Mouse (Mus musculus) T-helper 17 cell (primary cell): ENCODE data around the gene Prpf39.

Experiments
- in situ Hi-C, 2 experiments: fragments of 300-600 bp; cut with MboI, MseI; formaldehyde crosslinking; loops; 1 replicate in 1 of 2; 2 replicates in 1 of 2; pipeline ENCODE4 v1.15.1; 2025; ENCODE audit warnings: high pct_unique_total_duplicates in 2 of 2

Gene Prpf39

DNA sequence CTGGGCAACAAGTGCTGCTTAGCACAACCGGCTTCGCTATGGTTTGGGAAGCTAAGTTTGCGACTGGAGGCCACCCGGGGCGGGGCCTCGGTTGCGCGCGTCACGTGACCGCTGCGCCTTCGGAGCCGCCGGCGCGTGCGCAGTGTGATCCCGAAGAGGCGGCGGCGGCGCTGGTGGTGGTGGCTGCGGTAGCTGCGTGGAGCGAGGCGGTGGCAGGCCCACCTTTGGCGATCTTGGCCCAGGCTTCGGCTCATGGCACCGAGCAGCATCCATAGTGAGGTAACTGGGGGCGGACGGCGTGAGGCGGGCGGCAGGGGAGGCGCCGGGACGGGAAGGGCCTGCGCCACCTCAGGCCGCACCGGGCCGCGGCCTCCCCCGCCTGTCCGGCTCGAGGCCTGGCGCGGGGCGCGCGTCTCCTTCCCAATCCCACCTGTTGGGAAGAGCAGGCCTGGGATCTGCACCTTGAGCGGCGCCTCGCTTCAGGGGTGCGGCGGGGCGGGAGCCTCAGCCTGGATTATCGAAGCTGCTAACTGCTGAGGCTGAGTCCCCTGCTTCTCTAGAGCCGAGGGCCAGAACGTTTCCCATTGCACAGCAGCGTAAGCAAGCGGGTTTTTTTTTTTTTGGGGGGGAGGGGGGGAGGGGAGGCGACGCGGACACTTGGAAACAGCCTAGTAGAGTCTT, at the start of gene Prpf39:
Gene Prpf39 (plus strand): TSS at position 144 of the 681 bp plus-strand sequence.
- in situ Hi-C loops, result no loop called here

DNA sequence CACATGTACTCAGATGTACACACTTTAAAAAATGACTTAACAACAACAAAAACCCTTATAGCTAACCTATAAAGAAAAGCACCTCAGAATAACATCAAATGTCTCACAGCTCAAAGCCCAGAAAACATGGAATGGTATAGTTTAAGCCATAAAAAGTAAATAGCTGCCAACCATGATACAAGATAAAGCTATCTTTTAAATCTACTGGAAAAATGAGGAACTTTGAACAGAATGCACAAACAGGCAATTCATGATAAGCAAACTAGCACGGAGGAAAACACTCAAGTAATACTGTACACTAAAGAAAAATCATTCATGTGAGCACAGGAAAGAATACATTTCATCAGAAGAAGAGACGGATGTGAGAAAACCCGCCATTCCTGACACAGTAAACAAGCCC, 28.4 kb upstream of the Prpf39 start:
- in situ Hi-C loops, result no loop called here

DNA sequence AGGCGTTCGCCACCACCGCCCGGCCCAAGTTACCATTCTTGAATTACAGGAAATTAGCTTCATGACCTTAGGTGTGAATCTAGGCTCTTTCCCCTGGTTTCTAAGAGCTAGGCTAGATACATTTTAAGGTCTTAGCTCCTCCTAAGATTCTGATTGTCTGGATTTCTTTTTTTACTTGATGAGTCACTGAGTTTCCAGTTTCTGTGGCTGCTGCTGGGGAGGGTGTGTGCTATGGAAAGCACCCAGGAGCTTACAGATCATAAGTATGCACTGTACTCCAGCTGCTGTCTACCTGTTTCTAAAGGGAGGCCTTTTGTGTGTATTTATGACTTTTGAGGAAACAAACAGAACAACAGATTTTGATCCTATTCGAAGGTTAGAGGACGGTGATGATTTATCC, 13.3 kb upstream of the Prpf39 start:
- in situ Hi-C loops, result no loop called here

DNA sequence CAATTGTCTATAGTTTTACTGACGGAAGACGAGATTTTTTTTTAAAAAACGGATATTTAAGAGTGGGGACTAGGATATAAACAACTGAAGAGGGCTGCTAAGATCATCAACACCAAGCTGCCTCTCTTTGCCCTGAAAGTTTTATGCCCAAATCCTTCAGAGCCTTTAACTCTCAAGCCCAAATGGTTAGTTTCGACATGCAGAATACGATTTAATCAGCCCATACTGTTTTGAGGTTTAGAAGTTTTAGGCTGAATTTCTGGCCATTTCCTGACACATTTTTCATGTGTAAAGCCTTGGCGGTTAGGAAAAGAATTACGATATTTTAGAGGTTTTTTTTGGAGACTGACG, 319 bp upstream of the Prpf39 start:
- in situ Hi-C loops, result no loop called here

DNA sequence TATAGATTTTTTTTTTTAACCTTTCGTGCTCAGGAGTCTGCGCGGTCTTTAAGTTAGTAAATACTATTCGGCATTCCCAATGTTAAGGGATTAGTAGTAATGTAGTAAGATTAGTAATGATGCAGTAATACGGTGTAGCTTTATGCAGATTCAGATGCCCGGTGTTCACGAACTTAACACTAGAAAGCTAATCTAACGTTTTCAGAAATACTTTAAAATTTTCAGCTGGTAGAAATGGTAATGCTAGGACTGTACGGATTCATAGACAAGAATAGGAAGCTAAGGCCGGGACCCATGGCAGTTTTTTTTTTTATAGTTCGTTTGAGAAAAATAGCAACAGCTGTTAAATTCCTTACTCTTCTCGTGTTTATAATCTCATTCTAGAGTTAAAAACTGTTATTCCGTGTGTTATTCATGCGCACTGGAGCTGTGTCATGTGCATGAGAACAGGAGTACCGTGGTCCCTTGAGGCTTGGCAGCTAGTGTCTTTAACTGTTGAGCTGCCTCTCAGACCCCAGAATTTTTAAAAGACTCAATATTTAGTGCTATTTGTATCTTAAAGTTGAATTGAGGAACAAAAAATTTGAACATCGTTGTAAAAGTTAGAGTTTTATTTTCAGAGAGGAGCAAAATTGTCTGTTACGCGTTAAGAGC, 886 bp downstream of the Prpf39 start:
- in situ Hi-C loops, result no loop called here

DNA sequence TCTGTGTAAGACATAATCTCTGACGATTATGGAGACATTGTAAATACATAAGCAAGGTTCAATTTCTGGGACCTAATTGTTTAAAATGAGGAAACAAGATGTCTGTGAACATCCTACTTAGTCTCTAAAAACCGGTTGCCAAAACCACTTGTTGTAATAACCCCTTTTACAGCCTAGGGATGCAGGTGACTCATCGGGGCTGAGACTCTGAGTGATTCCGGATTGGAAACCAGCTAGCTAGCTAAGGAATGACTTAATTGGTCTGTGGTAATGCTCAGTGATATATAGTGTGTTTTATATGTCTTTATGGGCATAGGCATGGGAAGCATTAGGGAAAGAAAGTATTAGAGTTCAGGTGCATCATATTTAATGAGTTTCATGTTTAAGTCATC, 1.4 kb downstream of the Prpf39 start:
- in situ Hi-C loops, result no loop called here

DNA sequence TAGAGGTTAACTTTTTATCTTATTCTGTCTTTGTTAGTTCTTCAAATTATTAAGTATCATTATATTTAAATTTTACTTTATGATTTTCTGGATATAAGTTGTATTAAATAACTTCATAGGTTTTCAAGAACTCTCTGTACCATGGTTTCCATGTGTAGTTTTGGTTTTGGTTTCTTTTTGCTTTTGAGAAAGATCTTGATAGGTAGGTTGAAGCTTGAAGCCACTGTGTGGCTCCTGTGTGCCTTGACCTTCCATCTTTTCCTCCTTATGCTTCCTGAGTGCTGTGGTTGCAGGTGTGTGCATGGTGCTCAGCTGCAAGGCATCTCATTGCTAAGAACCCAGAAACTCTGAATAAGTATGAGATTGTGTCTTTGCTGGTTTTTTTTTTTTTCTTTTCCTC, 12.7 kb downstream of the Prpf39 start:
- in situ Hi-C loops, result no loop called here

DNA sequence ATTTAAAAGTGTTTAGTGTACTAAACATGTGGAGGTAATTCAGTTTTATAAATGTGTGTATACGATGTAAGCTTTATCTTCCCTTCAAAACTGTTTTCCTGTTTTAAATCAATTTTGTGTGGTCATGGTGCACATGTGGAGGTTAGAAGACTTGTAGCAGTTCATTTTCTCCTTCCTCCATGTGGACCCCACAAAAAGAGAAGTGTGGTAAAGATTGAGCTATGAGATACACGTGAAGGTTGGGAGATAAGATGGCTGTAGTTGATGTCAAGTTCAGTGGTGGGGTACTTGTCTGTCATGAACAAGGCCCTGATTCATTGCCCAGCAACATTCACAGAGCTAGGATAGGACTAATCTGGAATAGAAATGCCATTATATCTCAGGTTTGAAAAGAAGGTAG, 22.1 kb downstream of the Prpf39 start:
- in situ Hi-C loops, result no loop called here

DNA sequence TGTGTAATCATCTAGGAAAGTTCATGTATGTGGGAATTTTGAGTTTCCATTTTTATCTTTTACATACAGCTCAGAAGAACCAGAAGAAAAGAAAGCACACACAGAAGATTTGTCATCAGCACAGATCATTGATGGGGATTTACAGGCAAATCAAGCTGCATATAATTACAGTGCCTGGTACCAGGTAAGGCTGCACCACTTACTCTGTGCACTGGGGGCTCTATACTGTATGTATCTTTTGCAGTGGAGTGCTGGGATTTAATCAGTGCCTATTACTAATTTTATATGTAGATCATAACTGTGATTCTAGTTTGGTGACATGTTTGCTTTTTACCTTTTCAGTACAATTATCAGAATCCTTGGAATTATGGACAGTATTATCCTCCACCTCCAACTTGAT, 24.9 kb downstream of the Prpf39 start:
- in situ Hi-C loops, result no loop called here

DNA sequence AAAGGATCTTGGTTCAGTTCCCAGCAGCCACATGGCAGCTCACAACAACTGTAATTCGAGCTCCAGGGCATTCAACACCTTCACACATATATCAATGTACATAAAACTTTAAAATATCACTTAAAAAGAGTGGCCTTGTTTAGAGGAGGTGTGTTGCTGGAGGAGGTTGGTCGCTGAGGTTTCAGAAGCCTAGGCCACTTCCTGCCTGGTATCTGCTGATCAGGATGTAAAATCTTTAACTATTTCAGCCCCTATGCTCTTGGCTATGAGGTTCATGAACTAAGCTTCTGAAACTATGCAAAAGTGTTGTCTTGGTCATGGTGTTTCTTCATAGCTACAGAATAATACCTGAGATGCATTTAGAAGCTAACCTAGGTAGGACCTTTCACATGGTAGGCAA, 29.1 kb downstream of the Prpf39 start:
- in situ Hi-C loops, result loop anchor here in 1 of 2 experiments (5.0 kb wide), 1 partner anchor 98 kb away; the partner anchor contains the start of genes Klhl28 and Togaram1

DNA sequence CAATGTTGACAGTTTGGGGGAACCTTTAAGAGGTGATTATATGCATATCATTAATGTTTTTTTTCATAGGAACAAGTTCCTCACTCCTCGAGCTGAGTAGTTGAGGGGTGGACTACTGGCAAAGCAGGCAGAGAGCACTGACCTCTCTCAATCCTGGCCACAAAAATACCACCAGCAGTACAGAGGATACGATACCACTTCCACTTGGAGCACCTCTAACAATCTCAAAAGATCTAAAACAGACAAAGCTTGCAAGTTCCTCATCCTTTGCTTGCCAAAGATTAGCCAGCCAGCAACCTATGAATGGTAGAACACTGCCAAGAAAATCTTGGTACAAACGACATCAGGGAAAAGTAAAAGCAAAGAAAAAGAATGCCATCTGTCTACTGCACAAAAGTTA, 30.1 kb downstream of the Prpf39 start:
- in situ Hi-C loops, result loop anchor here in 1 of 2 experiments (5.0 kb wide), 1 partner anchor 99 kb away; the partner anchor contains the start of genes Klhl28 and Togaram1

DNA sequence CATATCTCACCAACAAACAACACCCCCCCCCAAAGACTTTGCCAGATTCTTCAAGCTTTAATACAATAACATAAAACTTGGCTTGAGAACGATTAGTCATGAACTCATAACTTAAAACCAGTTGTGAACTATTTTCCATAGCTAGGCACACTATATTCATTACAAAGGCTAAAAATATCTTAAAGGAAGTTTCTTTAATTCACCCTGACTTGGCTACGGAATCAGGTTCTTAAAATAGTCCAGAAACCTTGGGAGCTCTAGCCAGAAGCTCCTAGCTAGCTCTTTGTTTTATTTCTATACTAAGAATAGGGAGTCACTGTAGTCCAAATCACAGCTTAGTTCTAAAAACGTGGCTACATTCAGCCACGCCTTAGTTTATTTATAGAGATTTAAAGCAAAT, 32.3 kb downstream of the Prpf39 start:
- in situ Hi-C loops, result loop anchor here in 1 of 2 experiments (5.0 kb wide), 1 partner anchor 101 kb away; the partner anchor contains the start of genes Klhl28 and Togaram1

DNA sequence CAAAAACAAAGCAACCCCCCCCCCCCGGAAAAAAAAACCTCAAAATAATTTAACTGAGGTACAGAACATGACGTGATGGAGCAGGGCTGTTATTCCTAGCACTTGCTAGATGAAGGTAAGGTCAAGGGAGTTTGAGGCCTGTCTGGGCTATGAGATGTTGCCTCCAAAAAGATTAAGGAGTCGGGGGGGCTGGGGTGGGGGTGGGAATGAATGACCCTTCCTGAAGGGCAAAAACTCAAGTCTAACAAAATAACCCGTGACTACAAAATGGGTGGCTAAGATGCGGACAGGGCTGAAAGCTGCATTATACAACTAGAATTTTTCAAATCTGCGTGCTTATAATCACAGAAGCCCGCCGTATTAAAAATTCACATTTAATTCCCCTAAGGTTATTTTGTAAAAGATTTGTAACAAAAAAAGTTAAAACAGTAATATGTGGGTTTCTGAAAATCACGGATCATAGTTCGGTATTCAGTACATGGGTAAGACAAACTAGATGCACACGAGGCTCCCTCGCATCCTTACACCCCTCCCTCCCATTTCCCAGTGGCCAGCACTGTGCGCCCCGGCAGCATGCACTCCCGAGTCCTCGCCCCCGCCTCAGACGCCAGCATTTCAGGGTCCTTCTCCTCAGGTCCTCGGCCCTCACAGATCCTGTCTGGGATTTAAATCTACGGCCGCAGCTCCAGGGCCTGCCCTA, 36.9 kb downstream of the Prpf39 start:
- in situ Hi-C loops, result no loop called here

DNA sequence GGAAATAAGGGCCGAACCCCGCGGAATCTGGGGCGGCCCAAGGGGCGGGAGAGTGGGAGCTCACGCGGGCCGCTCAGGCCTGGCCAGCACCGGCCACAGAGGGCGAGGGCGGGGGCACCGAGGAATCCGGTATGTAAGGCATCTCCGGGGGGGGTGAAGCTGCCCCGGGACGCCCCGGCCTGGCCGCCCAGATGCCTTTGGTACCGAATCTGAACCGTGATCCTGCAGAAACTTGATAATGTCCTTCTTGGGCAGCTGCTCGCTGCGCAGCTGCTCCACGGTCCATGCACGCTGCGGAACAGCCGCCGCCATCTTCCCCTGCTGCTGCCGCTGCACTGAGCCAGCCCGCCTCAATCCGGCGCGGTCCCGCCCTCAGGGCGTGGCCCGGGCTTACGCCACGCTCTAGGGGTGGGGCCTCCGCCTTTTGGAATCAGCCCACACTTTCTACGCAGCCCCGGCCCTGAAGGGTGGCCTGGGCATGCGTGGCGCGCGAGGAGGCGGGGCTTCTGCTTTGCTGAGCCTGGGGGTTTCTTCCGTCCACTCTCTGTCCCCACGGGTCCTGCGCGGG, 37.6 kb downstream of the Prpf39 start, which contains the start of gene Fkbp3:
Gene Fkbp3 (minus strand): TSS at position 397 of the 568 bp plus-strand sequence.
- in situ Hi-C loops, result no loop called here

DNA sequence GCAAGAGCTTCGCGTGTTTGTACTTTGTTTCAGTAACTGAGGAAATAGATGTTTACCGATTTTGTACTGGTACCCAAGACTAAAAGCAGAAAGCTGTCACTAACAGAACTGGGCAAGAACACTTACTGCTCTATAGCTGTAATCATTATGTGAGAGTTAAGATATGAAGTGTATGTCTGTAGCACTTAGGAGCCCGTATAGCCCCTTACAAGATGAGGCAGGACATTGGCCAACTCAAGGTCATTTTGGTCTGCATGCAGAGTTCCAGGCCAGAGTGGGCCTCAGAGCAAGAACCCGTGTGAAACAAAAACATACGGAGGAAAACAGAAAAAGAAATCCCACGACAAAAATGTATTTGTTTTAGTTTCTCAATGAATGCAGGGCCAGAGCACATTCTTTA, 38.5 kb downstream of the Prpf39 start:
- in situ Hi-C loops, result loop anchor here in 1 of 2 experiments (5.0 kb wide), 1 partner anchor 107 kb away; the partner anchor contains the start of genes Klhl28 and Togaram1

DNA sequence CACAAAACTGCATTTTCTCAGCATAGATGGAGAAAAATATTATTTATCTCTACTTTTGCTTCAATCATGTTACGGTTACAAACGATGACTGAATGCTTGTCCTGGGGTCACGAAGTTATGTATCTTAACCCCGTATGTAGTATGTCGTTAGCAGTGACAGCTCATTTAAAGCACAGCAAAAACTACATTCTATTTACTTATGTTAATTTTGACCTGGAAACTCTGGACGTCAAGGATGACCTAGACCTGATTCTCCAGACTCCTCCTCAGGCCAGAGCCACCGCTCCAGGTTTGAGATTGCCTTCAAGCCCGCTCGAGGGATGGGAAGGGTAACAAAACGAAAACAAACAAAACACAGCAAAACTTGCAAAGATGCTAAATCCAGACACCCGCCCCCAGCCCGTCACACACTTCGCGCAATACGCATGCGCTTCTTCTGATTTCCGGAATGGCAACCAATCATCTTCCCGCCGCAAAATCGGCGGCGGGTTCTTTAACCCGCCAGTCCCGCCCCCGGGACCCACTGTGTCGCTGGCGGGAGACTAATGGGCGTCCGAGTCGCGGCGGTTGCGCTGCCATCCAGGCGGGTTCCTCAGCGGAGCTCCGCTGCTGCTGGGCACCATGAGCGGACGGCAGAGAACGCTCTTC, 39.1 kb downstream of the Prpf39 start, which contains the start of gene Fancm:
Gene Fancm (plus strand): TSS at position 519 of the 648 bp plus-strand sequence.
- in situ Hi-C loops, result loop anchor here in 1 of 2 experiments (5.0 kb wide), 1 partner anchor 108 kb away; the partner anchor contains the start of genes Klhl28 and Togaram1

DNA sequence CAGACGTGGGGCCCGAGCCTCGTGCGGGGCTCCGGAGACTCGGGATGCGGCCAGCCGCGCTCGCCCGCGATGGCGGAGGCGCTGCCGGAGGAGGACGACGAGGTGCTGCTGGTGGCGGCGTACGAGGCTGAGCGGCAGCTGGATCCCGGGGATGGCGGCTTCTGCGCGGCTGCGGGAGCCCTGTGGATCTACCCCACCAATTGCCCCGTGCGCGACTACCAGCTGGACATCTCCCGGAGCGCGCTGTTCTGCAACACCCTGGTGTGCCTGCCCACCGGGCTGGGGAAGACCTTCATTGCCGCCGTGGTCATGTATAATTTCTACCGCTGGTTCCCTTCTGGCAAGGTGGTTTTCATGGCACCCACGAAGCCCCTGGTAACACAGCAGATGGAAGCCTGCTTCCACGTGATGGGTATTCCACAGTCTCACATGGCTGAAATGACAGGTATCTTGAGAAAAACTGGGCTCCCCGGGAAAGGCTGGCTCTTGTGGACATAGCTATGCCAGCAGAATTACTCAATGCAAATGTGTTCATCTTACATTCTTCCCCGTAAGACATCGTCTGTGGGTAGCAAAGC, 39.7 kb downstream of the Prpf39 start:
- in situ Hi-C loops, result loop anchor here in 1 of 2 experiments (5.0 kb wide), 1 partner anchor 109 kb away; the partner anchor contains the start of genes Klhl28 and Togaram1

DNA sequence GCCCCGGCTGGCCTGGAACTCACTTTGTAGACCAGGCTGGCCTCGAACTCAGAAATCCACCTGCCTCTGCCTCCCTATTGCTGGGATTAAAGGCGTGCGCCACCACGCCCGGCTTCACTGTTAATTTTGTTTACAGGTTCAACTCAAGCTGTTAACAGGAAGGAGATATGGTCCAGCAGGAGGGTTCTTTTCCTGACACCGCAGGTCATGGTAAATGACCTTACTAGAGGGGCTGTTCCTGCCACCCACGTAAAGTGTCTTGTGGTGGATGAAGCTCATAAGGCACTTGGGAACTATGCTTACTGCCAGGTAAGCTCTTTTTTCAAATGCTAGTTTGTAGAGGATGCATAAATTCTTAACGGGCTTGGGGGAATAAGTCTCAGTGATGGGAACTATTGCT, 40.8 kb downstream of the Prpf39 start:
- in situ Hi-C loops, result loop anchor here in 1 of 2 experiments (5.0 kb wide), 1 partner anchor 110 kb away; the partner anchor contains the start of genes Klhl28 and Togaram1

DNA sequence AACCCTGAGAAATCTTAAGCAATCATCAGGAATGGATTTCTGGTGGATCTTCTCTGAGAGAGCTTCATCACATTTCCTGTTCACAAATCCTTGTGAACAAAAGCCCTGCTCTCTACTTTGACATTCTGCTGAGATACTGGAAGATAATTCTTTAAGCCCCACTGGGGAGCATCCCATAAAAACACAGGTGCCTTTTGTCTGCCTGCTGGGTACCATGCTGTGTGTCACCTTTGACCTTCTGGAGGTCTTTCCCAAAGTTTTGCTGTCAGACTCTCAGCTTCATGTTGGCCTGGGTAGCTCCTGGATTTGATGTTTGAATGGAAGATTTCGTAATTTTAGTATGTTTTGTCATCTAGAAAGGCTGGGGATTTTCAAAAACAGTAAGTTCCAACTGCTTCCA, 72.6 kb downstream of the Prpf39 start:
- in situ Hi-C loops, result no loop called here

DNA sequence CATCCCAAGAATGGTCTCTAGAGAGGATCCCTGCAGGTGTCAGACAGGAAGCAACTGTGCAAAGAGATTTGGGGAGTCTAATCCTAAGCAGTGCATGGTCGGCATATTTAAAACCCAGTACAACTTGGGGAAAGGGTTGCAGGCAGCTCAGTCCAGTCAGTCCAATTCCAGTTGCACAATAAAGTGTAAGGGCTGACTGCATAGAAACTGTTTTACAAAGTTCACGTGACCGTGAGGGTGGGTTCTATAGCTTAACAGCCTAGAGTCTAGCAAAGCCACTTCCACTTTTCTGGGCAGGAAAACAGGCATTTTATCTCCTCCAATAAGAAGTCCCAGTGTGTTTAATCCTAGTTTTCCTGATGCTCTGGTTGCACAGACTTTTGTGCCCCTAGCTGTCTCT, 75.4 kb downstream of the Prpf39 start:
- in situ Hi-C loops, result loop anchor here in 1 of 2 experiments (10.0 kb wide), 1 partner anchor 723 kb away; no protein-coding TSS in a partner anchor
